Mouse (Mus musculus) forebrain, embryonic 14.5 days (tissue): ENCODE data around the gene Fabp7. TPM values are rescaled to one million over a fixed set of nuclear protein-coding genes. Genes with fewer than 3 reads are reported as not detected.

Source experiments
- ATAC-seq: fragments of 200-750 bp; cut with Nextera tagmentation; 2 replicates; pipeline ENCODE4 v1.8.0; 2017; ENCODE audit warnings: mild to moderate bottlenecking, moderate library complexity
- DNase-seq: peaks from one replicate; pipeline ENCODE4 v3.0.0-alpha.2; 2015; ENCODE audit warnings: low spot score
- H3K27ac ChIP-seq: fragments of 300-500 bp; sonication (generic); 2 replicates; pipeline ENCODE4 v1.5.1; 2014; ENCODE audit warnings: low read depth, mild to moderate bottlenecking, control low read depth, low read length, moderate library complexity
- H3K27me3 ChIP-seq: fragments of 300-500 bp; sonication (generic); replicated peaks from 2 replicates; pipeline ENCODE4 v1.6.1; 2014; ENCODE audit warnings: low read length, control low read depth, mixed read lengths; ENCODE audit not compliant: control insufficient read depth, insufficient read depth
- H3K36me3 ChIP-seq: fragments of 300-500 bp; sonication (generic); 2 replicates; pipeline ENCODE4 v1.6.1; 2014; ENCODE audit warnings: low read length, control low read depth; ENCODE audit not compliant: control insufficient read depth, insufficient read depth
- H3K4me1 ChIP-seq: fragments of 300-500 bp; sonication (generic); 2 replicates; pipeline ENCODE4 v1.6.1; 2014; ENCODE audit warnings: antibody characterized with exemption, low read length, control low read depth; ENCODE audit not compliant: control insufficient read depth, insufficient read depth
- H3K4me2 ChIP-seq: fragments of 300-500 bp; sonication (generic); 2 replicates; pipeline ENCODE4 v1.6.1; 2014; ENCODE audit warnings: mild to moderate bottlenecking, control low read depth, low read length
- H3K4me3 ChIP-seq: fragments of 300-500 bp; sonication (generic); 2 replicates; pipeline ENCODE4 v1.5.1; 2014; ENCODE audit warnings: low read depth, low read length, control low read depth
- H3K9ac ChIP-seq: fragments of 300-500 bp; sonication (generic); 2 replicates; pipeline ENCODE4 v1.6.1; 2014; ENCODE audit warnings: mild to moderate bottlenecking, low read length, control low read depth, moderate library complexity
- H3K9me3 ChIP-seq: fragments of 300-500 bp; sonication (generic); replicated peaks from 2 replicates; pipeline ENCODE4 v1.6.1; 2016; ENCODE audit warnings: low read length, control low read depth, mixed read lengths; ENCODE audit not compliant: control insufficient read depth
- WGBS: fragments of 180-500 bp; shearing (Covaris S2); extraction: QIAGEN DNeasy Blood & Tissue Kit; methylation state at CpG from one replicate; pipeline ENCODE4 v1.1.7; 2014; 5-methylcytosine and 5-hydroxymethylcytosine counted together
- polyA plus RNA-seq: library from polyadenylated mRNA; unstranded; fragments of >200 nt; fragmentation: Nextera tagmentation; extraction: Ambion mirVana; gene quantifications from 2 replicates; pipeline ENCODE4 v1.2.1, GENCODE M21; 2014

The Fabp7 gene
- polyA plus RNA-seq, 1 experiment from 2014 or later, result 1,519 TPM

GRCm38 (mm10) chr10:57755201-57755736, 29.4 kb upstream of the Fabp7 start:
- no peak overlapping the region for H3K4me3 ChIP-seq
- no peaks in the 10 kb centered on the region for H3K9me3 ChIP-seq
- H3K9ac ChIP-seq, result no peak overlapping the region
- 92% methylated on average over 2 of the region's 2 CpGs for WGBS
- DNase-seq, result no peak
- ATAC-seq, result no peak
- H3K36me3 ChIP-seq, result no peaks in the 10 kb centered on the region
- no peak overlapping the region for H3K27ac ChIP-seq
- H3K27me3 ChIP-seq, result no peaks in the 10 kb centered on the region
- no peak overlapping the region for H3K4me2 ChIP-seq
- H3K4me1 ChIP-seq, result no peaks in the 10 kb centered on the region

DNA sequence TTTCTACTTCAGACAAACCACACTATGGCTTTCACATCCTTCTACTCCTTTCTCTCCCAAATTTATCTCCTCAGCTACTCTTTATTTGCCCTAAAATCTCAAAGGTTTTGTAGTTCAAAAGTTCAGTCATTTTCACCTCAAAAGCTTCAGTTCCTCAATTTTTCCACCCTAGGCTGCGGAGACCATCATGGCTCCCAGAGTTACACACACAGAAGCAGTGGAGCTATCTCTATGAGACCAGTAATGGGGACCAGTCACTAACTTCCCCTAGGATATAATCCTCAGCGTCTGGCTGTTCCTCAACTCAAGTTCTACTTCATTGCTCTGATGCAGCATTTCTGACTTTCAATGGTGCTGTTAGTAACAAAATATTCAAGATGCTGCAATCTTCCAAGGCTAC, 25.7 kb upstream of the Fabp7 start:
- Histone ChIP-seq H3K36me3 (no peaks in the 10 kb centered on the region), H3K27ac (no peak overlapping the region), H3K9ac (no peak overlapping the region), H3K27me3 (no peaks in the 10 kb centered on the region), H3K4me3 (no peak overlapping the region), H3K4me2 (no peak overlapping the region), H3K4me1 (no peaks in the 10 kb centered on the region), H3K9me3 (no peaks in the 10 kb centered on the region)
- WGBS, result 96% methylated on average over 2 of the region's 2 CpGs
- DNase-seq, result no peak
- no peak for ATAC-seq

- DNase-seq (no peak), ATAC-seq (no peak)
Measured at GRCm38 (mm10) chr10:57760694-57761093, 24.0 kb upstream of the Fabp7 start.

GRCm38 (mm10) chr10:57763044-57763443, 21.6 kb upstream of the Fabp7 start:
- H3K4me2 ChIP-seq, result no peak overlapping the region
- no peak overlapping the region for H3K27ac ChIP-seq
- 27% methylated on average over 1 of the region's 1 CpGs for WGBS
- H3K27me3 ChIP-seq, result no peaks in the 10 kb centered on the region
- no peaks in the 10 kb centered on the region for H3K9me3 ChIP-seq
- no peaks in the 10 kb centered on the region for H3K36me3 ChIP-seq
- ATAC-seq (no peak), DNase-seq (no peak)
- no peaks in the 10 kb centered on the region for H3K4me1 ChIP-seq
- H3K4me3 ChIP-seq, result no peak overlapping the region
- no peak overlapping the region for H3K9ac ChIP-seq

More at GRCm38 (mm10) chr10:57760694-57761093, 24.0 kb upstream of the Fabp7 start:
- H3K4me3 ChIP-seq, result no peak overlapping the region
- H3K4me1 ChIP-seq, result no peaks in the 10 kb centered on the region
- H3K9ac ChIP-seq, result no peak overlapping the region
- no peaks in the 10 kb centered on the region for H3K36me3 ChIP-seq
- 78% methylated on average over 3 of the region's 3 CpGs for WGBS
- H3K27ac ChIP-seq, result no peak overlapping the region
- H3K9me3 ChIP-seq, result no peaks in the 10 kb centered on the region
- no peak overlapping the region for H3K4me2 ChIP-seq
- no peaks in the 10 kb centered on the region for H3K27me3 ChIP-seq

DNA sequence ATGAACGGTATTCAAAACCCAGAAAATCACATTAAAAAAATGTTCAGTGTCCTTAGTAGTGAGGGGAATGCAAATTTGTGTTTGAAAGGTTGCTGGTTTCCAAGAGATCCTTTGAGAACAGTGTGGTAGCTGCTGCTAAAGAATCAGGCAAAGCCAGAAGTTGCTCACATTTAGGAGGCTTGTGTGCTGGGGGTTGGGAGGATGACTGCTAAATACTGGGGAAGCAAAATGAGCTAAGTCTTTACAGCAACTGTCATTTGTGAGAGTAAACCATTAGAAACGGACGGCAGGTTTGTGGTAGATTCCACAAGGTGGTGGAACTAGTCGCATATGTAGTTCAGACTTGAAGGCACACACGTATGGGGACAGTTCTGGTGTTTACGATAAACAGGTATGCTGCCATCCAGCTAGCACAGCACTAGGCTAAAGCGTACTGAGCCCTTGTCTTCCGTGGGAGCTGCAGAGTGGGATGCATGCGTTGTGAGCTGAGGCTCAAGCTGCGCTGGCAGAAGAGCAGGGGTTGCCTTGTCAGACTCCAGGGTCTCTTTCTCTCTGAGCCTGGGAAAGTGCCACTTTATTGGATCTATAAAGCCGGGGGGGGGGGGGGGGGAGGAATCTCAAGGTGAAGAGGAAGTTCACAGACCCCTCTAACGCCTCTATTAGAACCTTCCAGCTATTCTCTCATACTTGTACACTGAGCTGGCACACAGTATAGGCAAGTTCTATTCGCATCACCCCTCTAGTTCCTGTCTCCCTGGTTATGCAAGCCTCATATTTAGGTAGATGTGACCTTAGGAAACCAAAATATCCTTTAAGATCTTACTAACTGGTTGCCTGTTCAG, 1.2 kb upstream of the Fabp7 start:
- peaks cover 19% of the 10 kb centered on the region for H3K4me1 ChIP-seq
- H3K36me3 ChIP-seq, result no peaks in the 10 kb centered on the region
- peak; percentile 62 for ATAC-seq
- WGBS, result 6% methylated on average over 12 of the region's 13 CpGs
- DNase-seq, result peak; percentile 65
- H3K4me3 ChIP-seq, result 0 out of 2 replicates have a peak overlapping the region, but pooled peaks have one; percentile 0
- peak overlapping the region; percentile 89 for H3K27ac ChIP-seq
- H3K27me3 ChIP-seq, result no peaks in the 10 kb centered on the region
- no peaks in the 10 kb centered on the region for H3K9me3 ChIP-seq
- peak overlapping the region; percentile 51 for H3K9ac ChIP-seq
- peak overlapping the region; percentile 58 for H3K4me2 ChIP-seq

- H3K9me3 ChIP-seq, result no peaks in the 10 kb centered on the region
- 2% methylated on average over 7 of the region's 7 CpGs for WGBS
- H3K4me3 ChIP-seq, result peak overlapping the region; percentile 39
- H3K27ac ChIP-seq, result peak overlapping the region; percentile 89
- DNase-seq, result peak; percentile 97
- ATAC-seq, result peak; percentile 89
- peaks cover 19% of the 10 kb centered on the region for H3K4me1 ChIP-seq
- H3K9ac ChIP-seq, result peak overlapping the region; percentile 74
- H3K36me3 ChIP-seq, result no peaks in the 10 kb centered on the region
- no peaks in the 10 kb centered on the region for H3K27me3 ChIP-seq
- H3K4me2 ChIP-seq, result peak overlapping the region; percentile 58
Measured at GRCm38 (mm10) chr10:57784131-57784875, 378 bp upstream of the Fabp7 start.

DNA sequence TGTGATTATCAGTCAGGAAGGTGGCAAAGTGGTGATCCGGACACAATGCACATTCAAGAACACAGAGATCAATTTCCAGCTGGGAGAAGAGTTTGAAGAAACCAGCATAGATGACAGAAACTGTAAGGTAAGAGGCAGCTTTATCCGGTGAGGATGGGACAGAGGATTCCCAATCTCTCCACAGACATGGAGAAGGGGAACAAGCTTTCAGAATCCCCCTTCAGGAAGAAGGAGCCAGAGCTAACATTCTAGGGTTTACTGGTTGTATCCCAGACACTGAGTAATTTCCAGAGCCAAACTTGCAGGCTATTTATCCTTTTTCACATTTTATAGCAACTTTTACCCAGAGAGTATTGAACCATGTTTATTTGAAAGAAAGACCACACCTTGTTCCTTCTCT, 871 bp downstream of the Fabp7 start:
- DNase-seq (no peak), ATAC-seq (no peak)
- Histone ChIP-seq H3K36me3 (0 out of 2 replicates have a peak, but pooled peaks cover 3% of the 10 kb centered on the region), H3K9ac (peak overlapping the region; percentile 74), H3K9me3 (no peaks in the 10 kb centered on the region), H3K27me3 (no peaks in the 10 kb centered on the region), H3K4me3 (peak overlapping the region; percentile 39), H3K4me1 (peaks cover 16% of the 10 kb centered on the region), H3K27ac (peak overlapping the region; percentile 89), H3K4me2 (peak overlapping the region; percentile 58)
- WGBS, result 23% methylated on average over 2 of the region's 2 CpGs

DNA sequence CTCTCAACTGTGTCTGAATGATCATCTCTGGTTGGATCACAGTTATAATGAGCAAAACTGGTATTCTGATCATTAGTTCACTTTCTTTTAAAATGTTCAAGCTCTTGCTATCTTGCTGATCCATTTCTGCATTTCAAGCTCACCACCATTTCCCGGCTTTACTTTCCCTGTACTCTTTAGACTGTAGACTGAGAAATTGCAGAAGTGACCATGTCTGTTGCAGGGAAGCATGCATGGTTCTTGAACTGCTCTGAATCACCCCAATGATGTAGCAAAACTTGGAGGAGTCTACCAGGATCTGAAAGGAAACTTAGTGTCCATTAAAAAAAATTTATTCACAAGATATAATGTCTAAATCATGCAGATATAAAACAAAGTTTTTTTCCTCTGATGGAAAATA, 8.3 kb downstream of the Fabp7 start:
- no peak overlapping the region for H3K4me3 ChIP-seq

More for the DNA sequence above, 8.3 kb downstream of the Fabp7 start:
- Histone ChIP-seq H3K9ac (no peak overlapping the region), H3K36me3 (0 out of 2 replicates have a peak, but pooled peaks cover 3% of the 10 kb centered on the region), H3K4me2 (no peak overlapping the region), H3K27me3 (no peaks in the 10 kb centered on the region), H3K4me1 (no peaks in the 10 kb centered on the region; the same call in 1 of the 2 replicates), H3K27ac (no peak overlapping the region), H3K9me3 (peaks cover 14% of the 10 kb centered on the region)
- WGBS, result 100% methylated on average over 1 of the region's 1 CpGs
- ATAC-seq, result no peak
- no peak for DNase-seq
